Comparison of ENCODE assay signal across 7 mouse cellular contexts in the genomic region with DNA sequence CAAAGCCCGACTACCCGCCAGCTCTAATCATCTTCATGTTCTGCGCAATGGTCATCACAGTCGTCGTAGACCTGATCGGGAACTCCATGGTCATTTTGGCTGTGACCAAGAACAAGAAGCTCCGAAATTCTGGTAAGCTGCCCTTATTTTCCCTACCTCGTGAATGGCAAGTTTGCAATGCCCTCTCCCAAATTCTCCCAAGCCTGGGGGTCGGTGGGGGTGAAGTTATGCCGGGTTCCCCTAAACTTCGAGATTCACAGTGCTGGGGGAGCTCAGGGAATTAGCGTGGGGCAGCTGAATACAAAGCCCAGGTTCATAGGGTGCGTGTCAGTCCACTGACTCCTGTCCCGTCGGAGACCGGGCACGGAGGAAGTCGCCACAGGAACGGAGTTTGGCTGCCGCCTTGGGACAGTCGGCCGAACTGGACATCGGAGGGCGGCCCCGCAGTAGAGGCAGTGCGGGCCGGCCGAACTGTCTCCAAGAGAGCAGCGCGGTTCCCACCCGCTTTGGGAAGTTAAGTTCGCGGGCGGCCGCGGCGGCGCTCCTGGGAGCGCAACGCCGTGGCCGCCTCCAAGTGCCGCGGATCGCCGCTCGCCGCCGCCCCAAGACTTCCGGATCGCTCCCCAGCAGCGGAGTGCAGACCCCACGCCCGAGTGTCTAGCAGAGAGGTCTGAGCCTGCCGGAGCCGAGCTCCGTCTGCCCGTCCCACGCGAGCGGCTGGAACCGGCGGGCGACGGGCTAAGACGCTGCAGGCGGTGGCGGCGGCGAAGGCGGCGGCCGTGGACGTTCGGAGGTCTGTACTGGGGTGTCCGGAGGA. TPM values are rescaled to one million over a fixed set of nuclear protein-coding genes. Genes with fewer than 3 reads are reported as not detected.
DNase-seq lines count a peak whose midpoint lies in the region; ATAC-seq and TF ChIP-seq lines count a peak whose summit lies in the region.

No protein-coding gene starts in this region.

- peaks cover 84% of the 10 kb centered on the region for H3K27me3 ChIP-seq in lung, embryonic 14.5 days (ENCODE audit: insufficient read depth, low read length)
- H3K27me3 ChIP-seq in forebrain, embryonic 12.5 days: peaks cover 89% of the 10 kb centered on the region
- H3K27me3 ChIP-seq in limb, embryonic 14.5 days (ENCODE audit: control insufficient read depth, insufficient read depth, low read length): peaks cover 47% of the 10 kb centered on the region
- peaks cover 55% of the 10 kb centered on the region for H3K27me3 ChIP-seq in stomach, embryonic 15.5 days (replicated peaks)

- no peaks in the 10 kb centered on the region; the same call in 1 of the 2 replicates for H3K9me3 ChIP-seq in lung, embryonic 14.5 days (ENCODE audit: low read depth, low read length)
- peaks cover 5% of the 10 kb centered on the region; the same call in 1 of the 2 replicates for H3K9me3 ChIP-seq in forebrain, embryonic 12.5 days
- H3K9me3 ChIP-seq in limb, embryonic 14.5 days (ENCODE audit: control insufficient read depth, low read length): peaks cover 8% of the 10 kb centered on the region
- H3K9me3 ChIP-seq in stomach, embryonic 15.5 days: no peaks in the 10 kb centered on the region

- DNase-seq in lung, embryonic 14.5 days: peak; percentile 20
- DNase-seq in lung, adult 18-20 months: no peak
- no peak for DNase-seq in limb, embryonic 14.5 days (ENCODE audit: low spot score)
- DNase-seq in layer of hippocampus, adult 9-11 months: no peak
- DNase-seq in right cerebral cortex, postnatal 25 days: no peak

- peak overlapping the region; percentile 37 for H3K4me3 ChIP-seq in lung, embryonic 14.5 days (ENCODE audit: low read depth, low read length)
- H3K4me3 ChIP-seq in forebrain, embryonic 12.5 days (replicated peaks): peak overlapping the region; percentile 44
- peak overlapping the region; percentile 40 for H3K4me3 ChIP-seq in limb, embryonic 14.5 days (replicated peaks; ENCODE audit: low read length)
- peak overlapping the region; percentile 45 for H3K4me3 ChIP-seq in stomach, embryonic 15.5 days (replicated peaks)

- ATAC-seq in lung, embryonic 14.5 days (ENCODE audit: insufficient read depth): no peak; the same call in 1 of the 2 replicates
- peak; percentile 53; the same call in 1 of the 2 replicates for ATAC-seq in forebrain, embryonic 12.5 days (ENCODE audit: low FRiP score)
- no peak for ATAC-seq in limb, embryonic 14.5 days (ENCODE audit: low FRiP score, low read depth)
- no peak for ATAC-seq in stomach, embryonic 15.5 days (ENCODE audit: insufficient read depth, low FRiP score, low read depth)

- H3K9ac ChIP-seq in lung, embryonic 14.5 days: no peak overlapping the region
- peak overlapping the region; percentile 29; the same call in 1 of the 2 replicates for H3K9ac ChIP-seq in forebrain, embryonic 12.5 days
- H3K9ac ChIP-seq in limb, embryonic 14.5 days (ENCODE audit: low read depth, low read length, severe bottlenecking): peak overlapping the region; percentile 40
- no peak overlapping the region for H3K9ac ChIP-seq in stomach, embryonic 15.5 days

- H3K27ac ChIP-seq in lung, embryonic 14.5 days (ENCODE audit: low read depth): no peak overlapping the region
- H3K27ac ChIP-seq in forebrain, embryonic 12.5 days: no peak overlapping the region
- H3K27ac ChIP-seq in limb, embryonic 14.5 days (replicated peaks; ENCODE audit: low read depth, low read length): no peak overlapping the region
- no peak overlapping the region for H3K27ac ChIP-seq in stomach, embryonic 15.5 days

- H3K4me2 ChIP-seq in lung, embryonic 14.5 days: peak overlapping the region; percentile 60
- peak overlapping the region; percentile 60 for H3K4me2 ChIP-seq in forebrain, embryonic 12.5 days
- peak overlapping the region; percentile 58 for H3K4me2 ChIP-seq in limb, embryonic 14.5 days (replicated peaks; ENCODE audit: low read depth, low read length, severe bottlenecking)
- H3K4me2 ChIP-seq in stomach, embryonic 15.5 days: peak overlapping the region; percentile 71

- no peak for TF ChIP-seq POLR2A in limb, embryonic 14.5 days (IDR thresholded peaks at IDR 0.05; ENCODE audit: borderline replicate concordance, extremely low read depth, insufficient read depth, insufficient read length)

- 7% methylated on average over 54 of the region's 76 CpGs for WGBS in lung, embryonic 14.5 days
- WGBS in forebrain, embryonic 12.5 days: 16% methylated on average over 64 of the region's 76 CpGs
- WGBS in limb, embryonic 14.5 days: 20% methylated on average over 73 of the region's 76 CpGs
- 19% methylated on average over 73 of the region's 76 CpGs for WGBS in stomach, embryonic 15.5 days

- TF ChIP-seq CTCF in lung, embryonic 14.5 days (IDR thresholded peaks at IDR 0.05; ENCODE audit: low read depth): no peak

- no peaks in the 10 kb centered on the region for H3K4me1 ChIP-seq in lung, embryonic 14.5 days (ENCODE audit: insufficient read depth)
- H3K4me1 ChIP-seq in forebrain, embryonic 12.5 days: no peaks in the 10 kb centered on the region
- H3K4me1 ChIP-seq in limb, embryonic 14.5 days (ENCODE audit: control insufficient read depth, insufficient read depth, low read length): no peaks in the 10 kb centered on the region
- H3K4me1 ChIP-seq in stomach, embryonic 15.5 days: no peaks in the 10 kb centered on the region

- no peaks in the 10 kb centered on the region for H3K36me3 ChIP-seq in lung, embryonic 14.5 days (ENCODE audit: insufficient read depth)
- H3K36me3 ChIP-seq in forebrain, embryonic 12.5 days (replicated peaks): no peaks in the 10 kb centered on the region
- no peaks in the 10 kb centered on the region for H3K36me3 ChIP-seq in limb, embryonic 14.5 days (ENCODE audit: control insufficient read depth, insufficient read depth, low read length)
- no peaks in the 10 kb centered on the region for H3K36me3 ChIP-seq in stomach, embryonic 15.5 days

RNA-seq across cellular contexts. Expression of a gene that starts 0.6 kb away (rescaled TPM):
- 0.42 and 1.0 TPM in 2 replicates for polyA plus RNA-seq in lung, embryonic 14.5 days (2014; fragmentation: Nextera tagmentation; extraction: Ambion mirVana)
- polyA plus RNA-seq in forebrain, embryonic 12.5 days (2016; fragmentation: Nextera tagmentation; extraction: Ambion mirVana): 5.5 and 6.2 TPM in 2 replicates
- 3.4 and 3.8 TPM in 2 replicates for polyA plus RNA-seq in limb, embryonic 14.5 days (2012; rRNA removed)
- polyA plus RNA-seq in limb, embryonic 14.5 days (2014; fragmentation: Nextera tagmentation; extraction: Ambion mirVana): 2.0 and 3.3 TPM in 2 replicates
- polyA plus RNA-seq in stomach, embryonic 15.5 days (2015; fragmentation: Nextera tagmentation; extraction: Ambion mirVana): 1.4 and 2.8 TPM in 2 replicates

Comparison
In these comparisons a context has a peak if more than half of its experiments do, and no peak if none do; other contexts are left out.
1. H3K9ac ChIP-seq: peak in forebrain, embryonic 12.5 days (single experiment) and limb, embryonic 14.5 days (single experiment); none in lung, embryonic 14.5 days (single experiment) and stomach, embryonic 15.5 days (single experiment).
2. Peak in every context shown above with its lines, with median percentiles within 50 percentile points of each other: H3K4me2 ChIP-seq and H3K4me3 ChIP-seq.